Mouse (Mus musculus) ZHBTc4 (cell line): ENCODE measurements around the gene Atxn7l3.

Source experiments
- DNase-seq: peaks from one replicate; pipeline ENCODE4 v3.0.0-alpha.2; 2011; ENCODE audit warnings: low read depth, low spot score

The Atxn7l3 gene

GRCm38 (mm10) chr11:102296491-102297472 lies at the start of gene Atxn7l3:
TSS of gene Atxn7l3 (minus strand) at chr11:102296631.
- DNase-seq, result peak; percentile 100

- DNase-seq, result no peak
These were observed 48.0 kb upstream of the Atxn7l3 start for GRCm38 (mm10) chr11:102344458-102344857.

GRCm38 (mm10) chr11:102342742-102343141 lies 46.3 kb upstream of the Atxn7l3 start:
- DNase-seq, result no peak

- DNase-seq, result no peak
These were observed 44.7 kb upstream of the Atxn7l3 start for GRCm38 (mm10) chr11:102341101-102341500.

GRCm38 (mm10) chr11:102339624-102340023 lies 43.2 kb upstream of the Atxn7l3 start:
- peak; percentile 81 for DNase-seq

GRCm38 (mm10) chr11:102339195-102339594 lies 42.8 kb upstream of the Atxn7l3 start:
- DNase-seq, result no peak

GRCm38 (mm10) chr11:102338561-102338960 lies 42.1 kb upstream of the Atxn7l3 start:
- no peak for DNase-seq

- DNase-seq, result peak; percentile 63
These were observed 41.5 kb upstream of the Atxn7l3 start for GRCm38 (mm10) chr11:102337921-102338320.

GRCm38 (mm10) chr11:102336191-102336590 lies 39.8 kb upstream of the Atxn7l3 start:
- no peak for DNase-seq

GRCm38 (mm10) chr11:102334973-102335700 lies 38.7 kb upstream of the Atxn7l3 start:
- peak; percentile 37 for DNase-seq

GRCm38 (mm10) chr11:102334010-102334409 lies 37.6 kb upstream of the Atxn7l3 start:
- peak; percentile 46 for DNase-seq

GRCm38 (mm10) chr11:102333061-102333460 lies 36.6 kb upstream of the Atxn7l3 start:
- DNase-seq, result peak; percentile 54

GRCm38 (mm10) chr11:102331806-102332205 lies 35.4 kb upstream of the Atxn7l3 start:
- peak; percentile 88 for DNase-seq

- peak; percentile 49 for DNase-seq
These were observed 33.6 kb upstream of the Atxn7l3 start for GRCm38 (mm10) chr11:102330039-102330438.

- DNase-seq, result peak; percentile 82
These were observed 33.1 kb upstream of the Atxn7l3 start for GRCm38 (mm10) chr11:102329518-102329917.

GRCm38 (mm10) chr11:102327839-102328238 lies 31.4 kb upstream of the Atxn7l3 start:
- DNase-seq, result peak; percentile 30

- DNase-seq, result no peak
These were observed 30.8 kb upstream of the Atxn7l3 start for GRCm38 (mm10) chr11:102327250-102327649.

GRCm38 (mm10) chr11:102323516-102323915 lies 27.1 kb upstream of the Atxn7l3 start:
- no peak for DNase-seq

GRCm38 (mm10) chr11:102321931-102322330 lies 25.5 kb upstream of the Atxn7l3 start:
- DNase-seq, result no peak

GRCm38 (mm10) chr11:102320686-102321005 lies 24.2 kb upstream of the Atxn7l3 start:
- DNase-seq, result no peak

- DNase-seq, result no peak
These were observed 23.7 kb upstream of the Atxn7l3 start for GRCm38 (mm10) chr11:102319941-102320685.

- peak; percentile 77 for DNase-seq
These were observed 23.0 kb upstream of the Atxn7l3 start, which contains the start of gene Ubtf for GRCm38 (mm10) chr11:102319410-102319792. TSS of gene Ubtf (minus strand) at chr11:102319742.
